Mouse (Mus musculus) cerebellum, postnatal 36 days (tissue): ENCODE results near the gene Rbm31y.
"Not testable (repeated sequence)": the region's sequence is repeated elsewhere in the genome, so short reads cannot be mapped to it uniquely, and the experiment has no call there.

Experiments
- DNase-seq, 2 experiments: peaks; one replicate each; pipeline ENCODE4 v3.0.0; 2021 to 2022; ENCODE audit warnings: mixed read lengths in 2 of 2

The Rbm31y gene

GRCm38 (mm10) chrY:17400461-17400860 is at the start of gene Rbm31y:
TSS of gene Rbm31y (plus strand) at chrY:17400761.
- DNase-seq, result not testable (repeated sequence)
